Mouse (Mus musculus) thymus, postnatal 10 days (tissue): ENCODE results near the gene Prcp.

Experiments
- DNase-seq, 2 experiments: peaks; one replicate each; pipeline ENCODE4 v3.0.0; 2021; ENCODE audit warnings: low spot score in 2 of 2

Gene Prcp

GRCm38 (mm10) chr7:92874116-92874675 lies at the start of gene Prcp, which contains the start of gene Ddias:
Prcp (plus strand) TSS chr7:92874470.
Ddias (minus strand) TSS chr7:92874247.
- peak; percentile 87 to 93 for DNase-seq

GRCm38 (mm10) chr7:92826248-92826647 lies 48.0 kb upstream of the Prcp start:
- DNase-seq: no peak

GRCm38 (mm10) chr7:92827981-92828380 lies 46.3 kb upstream of the Prcp start:
- DNase-seq: no peak

- DNase-seq: no peak
Observed at GRCm38 (mm10) chr7:92832395-92832794, 41.9 kb upstream of the Prcp start.

GRCm38 (mm10) chr7:92834391-92834790 lies 39.9 kb upstream of the Prcp start:
- no peak for DNase-seq

GRCm38 (mm10) chr7:92836447-92836846 lies 37.8 kb upstream of the Prcp start:
- no peak for DNase-seq

- DNase-seq: no peak
Observed at GRCm38 (mm10) chr7:92837226-92837625, 37.0 kb upstream of the Prcp start.

GRCm38 (mm10) chr7:92837907-92838306 lies 36.4 kb upstream of the Prcp start:
- DNase-seq: no peak

- DNase-seq: no peak
Observed at GRCm38 (mm10) chr7:92842254-92842653, 32.0 kb upstream of the Prcp start.

GRCm38 (mm10) chr7:92848246-92848645 lies 26.0 kb upstream of the Prcp start:
- no peak for DNase-seq

GRCm38 (mm10) chr7:92866526-92866925 lies 7.7 kb upstream of the Prcp start:
- peak in 1 of 2 experiments; percentile 43 for DNase-seq

- DNase-seq: no peak
Observed at GRCm38 (mm10) chr7:92870161-92870560, 4.1 kb upstream of the Prcp start.

GRCm38 (mm10) chr7:92871596-92871995 lies 2.7 kb upstream of the Prcp start:
- DNase-seq: no peak

GRCm38 (mm10) chr7:92874761-92875408 lies 615 bp downstream of the Prcp start:
- peak; percentile 81 to 86 for DNase-seq

- no peak for DNase-seq
Observed at GRCm38 (mm10) chr7:92876066-92876465, 1.8 kb downstream of the Prcp start.

GRCm38 (mm10) chr7:92876538-92876937 lies 2.3 kb downstream of the Prcp start:
- DNase-seq: no peak

GRCm38 (mm10) chr7:92878575-92879285 lies 4.5 kb downstream of the Prcp start:
- DNase-seq: no peak

GRCm38 (mm10) chr7:92883850-92884716 lies 9.8 kb downstream of the Prcp start:
- DNase-seq: no peak

- no peak for DNase-seq
Observed at GRCm38 (mm10) chr7:92884998-92885660, 10.9 kb downstream of the Prcp start.

- DNase-seq: no peak
Observed at GRCm38 (mm10) chr7:92886801-92887200, 12.5 kb downstream of the Prcp start.

- DNase-seq: no peak
Observed at GRCm38 (mm10) chr7:92887230-92887629, 13.0 kb downstream of the Prcp start.
